Comparison of ENCODE assay signal across 14 mouse cellular contexts in the genomic region with DNA sequence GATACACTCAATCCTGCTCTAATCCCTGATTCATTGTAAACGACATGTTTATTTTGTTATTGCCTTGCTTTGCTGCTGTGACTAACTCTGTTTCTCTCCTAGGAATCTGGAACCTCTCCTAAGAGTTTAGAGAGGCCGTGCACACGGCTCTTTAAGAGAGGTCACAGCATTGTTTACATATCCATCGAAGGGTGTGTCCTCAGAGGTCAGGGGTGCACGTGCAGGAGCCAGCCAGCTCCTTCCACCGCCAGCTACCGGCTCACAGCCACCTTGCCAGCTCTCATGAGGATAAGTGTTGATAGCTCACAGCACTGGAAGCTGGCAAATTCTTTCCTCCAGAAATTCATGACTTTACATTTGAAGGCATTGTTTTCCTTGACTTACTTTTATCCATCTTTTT. TPM values are rescaled to one million over a fixed set of nuclear protein-coding genes. Genes with fewer than 3 reads are reported as not detected.
DNase-seq lines count a peak whose midpoint lies in the region; ATAC-seq and TF ChIP-seq lines count a peak whose summit lies in the region.
"Had no signal": no experiment of that assay in that cellular context is flagged by ENCODE, and none has a peak within 500 bp of the region (broad histone marks: within the 10 kb centered on the region; RNA-seq: fewer than 3 reads in every experiment).

No protein-coding gene starts in this region.

- no peak for TF ChIP-seq POLR2A in ES-Bruce4 (IDR thresholded peaks at IDR 0.05; ENCODE audit: insufficient read depth, low read length)

- 69% methylated on average over 7 of the region's 7 CpGs for WGBS in forebrain, embryonic 15.5 days

- no peak for ATAC-seq in forebrain, embryonic 15.5 days (replicated peaks)
- ATAC-seq: CD4-positive, CD25-positive, alpha-beta regulatory T cell, adult 4 months; inflammation-experienced regulatory T-cells, adult 6 months had no signal

- peaks cover 6% of the 10 kb centered on the region; the same call in 1 of the 2 replicates for H3K36me3 ChIP-seq in ES-Bruce4 (ENCODE audit: control insufficient read depth, insufficient read depth, low read length, poor library complexity, severe bottlenecking)
- H3K36me3 ChIP-seq in forebrain, embryonic 15.5 days = peaks cover 21% of the 10 kb centered on the region

- no peaks in the 10 kb centered on the region for H3K27me3 ChIP-seq in ES-Bruce4 (ENCODE audit: control insufficient read depth, insufficient read depth, low read length, poor library complexity, severe bottlenecking)
- no peaks in the 10 kb centered on the region for H3K27me3 ChIP-seq in forebrain, embryonic 15.5 days
- H3K27me3 ChIP-seq: heart, embryonic 15.5 days; limb, embryonic 13.5 days had no signal

- H3K9me3 ChIP-seq in ES-Bruce4 (replicated peaks; ENCODE audit: control insufficient read depth, insufficient read depth, low read length, poor library complexity, severe bottlenecking) = no peaks in the 10 kb centered on the region
- no peaks in the 10 kb centered on the region for H3K9me3 ChIP-seq in forebrain, embryonic 15.5 days
- H3K9me3 ChIP-seq: heart, embryonic 15.5 days; limb, embryonic 13.5 days had no signal

- H3K27ac ChIP-seq in ES-Bruce4 (ENCODE audit: insufficient read depth, low read length) = no peak overlapping the region
- no peak overlapping the region for H3K27ac ChIP-seq in forebrain, embryonic 15.5 days (replicated peaks)
- H3K27ac ChIP-seq: heart, embryonic 15.5 days; limb, embryonic 13.5 days had no signal

- no peak overlapping the region for H3K4me3 ChIP-seq in ES-Bruce4 (ENCODE audit: low read depth, low read length)
- H3K4me3 ChIP-seq in forebrain, embryonic 15.5 days = no peak overlapping the region
- H3K4me3 ChIP-seq: heart, embryonic 15.5 days; limb, embryonic 13.5 days had no signal

- TF ChIP-seq CTCF in ES-Bruce4 (IDR thresholded peaks at IDR 0.05; ENCODE audit: low read depth, low read length) = no peak

- H3K4me2 ChIP-seq in forebrain, embryonic 15.5 days (replicated peaks) = no peak overlapping the region
- H3K4me2 ChIP-seq: heart, embryonic 15.5 days; limb, embryonic 13.5 days had no signal

- no peak overlapping the region for H3K9ac ChIP-seq in ES-Bruce4 (ENCODE audit: low read depth, poor library complexity, severe bottlenecking)
- H3K9ac ChIP-seq in forebrain, embryonic 15.5 days (replicated peaks) = no peak overlapping the region
- H3K9ac ChIP-seq: heart, embryonic 15.5 days; limb, embryonic 13.5 days had no signal

- intact Hi-C loops in heart, postnatal 10 days (cut with DNase I) = no loop called here
- intact Hi-C loops in heart, postnatal 36 days (cut with DNase I) = no loop called here

- H3K4me1 ChIP-seq in ES-Bruce4 (ENCODE audit: control insufficient read depth, insufficient read depth, low read length) = peaks cover 3% of the 10 kb centered on the region
- H3K4me1 ChIP-seq in forebrain, embryonic 15.5 days = no peaks in the 10 kb centered on the region
- H3K4me1 ChIP-seq: limb, embryonic 13.5 days had no signal

- DNase-seq in heart, postnatal 10 days = peak; percentile 25 to 30
- DNase-seq in heart, postnatal 36 days = no peak
- peak; percentile 69 for DNase-seq in embryo, embryonic 10 days (ENCODE audit: low spot score)
- peak; percentile 25 for DNase-seq in lung, postnatal 10 days
- DNase-seq in layer of hippocampus, adult 11-12 months (ENCODE audit: low spot score) = no peak
- no peak for DNase-seq in B cell, adult 2 months
- DNase-seq: cerebellum, postnatal 25 days; layer of hippocampus, adult 9-11 months had no signal

- peak; percentile 90 for TF ChIP-seq EP300 in ES-Bruce4 (IDR thresholded peaks at IDR 0.05; ENCODE audit: insufficient read depth, low read depth, low read length)

RNA-seq across cellular contexts. Expression of gene Fnbp1l, which starts 54.2 kb away (rescaled TPM):
- 10 to 100 TPM; 49.0 to 52.7 TPM for total RNA-seq in heart, postnatal 10 days (2021)
- 10 to 100 TPM; 17.2 to 23.0 TPM for total RNA-seq in heart, postnatal 36 days (2021)
- polyA plus RNA-seq in ES-Bruce4 (2011; ENCODE audit: insufficient read depth, insufficient read length, low read depth, missing spikeins) = 113 and 119 TPM in 2 replicates
- polyA plus RNA-seq in forebrain, embryonic 15.5 days (2015; fragmentation: Nextera tagmentation; extraction: Ambion mirVana) = 240 and 248 TPM in 2 replicates

Comparison
In these comparisons a context has a peak if more than half of its experiments do, and no peak if none do; other contexts are left out.
1. DNase-seq: peak in heart, postnatal 10 days (2 of 2), embryo, embryonic 10 days (single experiment) and lung, postnatal 10 days (single experiment); none in heart, postnatal 36 days (0 of 2), layer of hippocampus, adult 11-12 months (single experiment) and B cell, adult 2 months (0 of 2).